Mouse (Mus musculus) gastrocnemius, postnatal 14 days (tissue): Measurements from ENCODE around the gene L1cam. TPM values are rescaled to one million over a fixed set of nuclear protein-coding genes. Genes with fewer than 3 reads are reported as not detected.

ENCODE experiments used
- total RNA-seq, 2 experiments: library from RNA; stranded (reverse); gene quantifications; 2 replicates each; pipeline ENCODE4 v1.2.3; 2021

L1cam gene
- total RNA-seq, 2 experiments from 2014 or later, result 1.4 to 1.5 TPM

Other genes with a start within 250 kb of the L1cam start
- 10 to 100 TPM; 15.4 to 16.3 TPM for gene Pnck, start 236.0 kb downstream of the L1cam start, total RNA-seq
- 10 to 100 TPM; 55.5 to 58.5 TPM for gene Slc6a8, start 223.0 kb downstream of the L1cam start, total RNA-seq
- 10 to 100 TPM; 60.5 to 68.8 TPM for gene Bcap31, start 179.9 kb downstream of the L1cam start, total RNA-seq
- gene Abcd1, start 179.5 kb downstream of the L1cam start, total RNA-seq, result 10 to 100 TPM; 22.2 to 22.9 TPM
- 1 to 10 TPM; 1.2 to 1.8 TPM for gene Plxnb3, start 139.0 kb downstream of the L1cam start, total RNA-seq
- 10 to 100 TPM; 66.3 to 93.3 TPM for gene Srpk3, start 121.7 kb downstream of the L1cam start, total RNA-seq
- 100 to 1,000 TPM; 305 to 363 TPM for gene Idh3g, start 109.2 kb downstream of the L1cam start, total RNA-seq
- gene Ssr4, start 109.1 kb downstream of the L1cam start, total RNA-seq, result 10 to 100 TPM; 83.7 to 89.5 TPM
- gene Pdzd4, start 71.1 kb downstream of the L1cam start, total RNA-seq, result 1 to 10 TPM; 1.7 to 2.2 TPM
- gene Avpr2, start 4.0 kb downstream of the L1cam start, total RNA-seq, result not detected
- under 1 TPM; 0.55 to 0.66 TPM for gene Arhgap4, start 25.8 kb upstream of the L1cam start, total RNA-seq
- 10 to 100 TPM; 58.8 to 66.1 TPM for gene Naa10, start 25.8 kb upstream of the L1cam start, total RNA-seq
- 1 to 10 TPM; 3.8 to 4.2 TPM for gene Renbp, start 34.7 kb upstream of the L1cam start, total RNA-seq
- gene Hcfc1, start 70.3 kb upstream of the L1cam start, total RNA-seq, result 10 to 100 TPM; 39.9 to 43.9 TPM
- 10 to 100 TPM; 40.3 to 41.2 TPM for gene Irak1, start 127.8 kb upstream of the L1cam start, total RNA-seq
- not detected for gene Opn1mw, start 231.4 kb upstream of the L1cam start, total RNA-seq
- gene Mecp2, start 239.3 kb upstream of the L1cam start, total RNA-seq, result 10 to 100 TPM; 25.6 to 30.4 TPM